Mouse (Mus musculus) hindbrain, embryonic 14.5 days (tissue): ENCODE results near the gene Olfr638. TPM values are rescaled to one million over a fixed set of nuclear protein-coding genes. Genes with fewer than 3 reads are reported as not detected.

Source experiments
- ATAC-seq: fragments of 200-750 bp; cut with Nextera tagmentation; 2 replicates; pipeline ENCODE4 v1.8.0; 2017; ENCODE audit warnings: moderate number of reproducible peaks, mild to moderate bottlenecking, moderate TSS enrichment, moderate library complexity; ENCODE audit not compliant: low FRiP score
- DNase-seq: peaks from one replicate; pipeline ENCODE4 v3.0.0-alpha.2; 2015; ENCODE audit warnings: low spot score
- H3K27ac ChIP-seq: fragments of 300-500 bp; sonication (generic); 2 replicates; pipeline ENCODE4 v1.5.1; 2014; ENCODE audit warnings: mild to moderate bottlenecking, moderate library complexity
- H3K27me3 ChIP-seq: fragments of 300-500 bp; sonication (generic); 2 replicates; pipeline ENCODE4 v1.6.1; 2014; ENCODE audit warnings: mild to moderate bottlenecking, low read length, mixed read lengths; ENCODE audit not compliant: control insufficient read depth, insufficient read depth
- H3K36me3 ChIP-seq: fragments of 300-500 bp; sonication (generic); replicated peaks from 2 replicates; pipeline ENCODE4 v1.6.1; 2014; ENCODE audit not compliant: control insufficient read depth, insufficient read depth
- H3K4me1 ChIP-seq: fragments of 300-500 bp; sonication (generic); replicated peaks from 2 replicates; pipeline ENCODE4 v1.6.1; 2014; ENCODE audit warnings: antibody characterized with exemption, low read length, mixed read lengths; ENCODE audit not compliant: control insufficient read depth, insufficient read depth
- H3K4me2 ChIP-seq: fragments of 300-500 bp; sonication (generic); replicated peaks from 2 replicates; pipeline ENCODE4 v1.6.1; 2014; ENCODE audit warnings: mild to moderate bottlenecking, moderate library complexity
- H3K4me3 ChIP-seq: fragments of 300-500 bp; sonication (generic); replicated peaks from 2 replicates; pipeline ENCODE4 v1.5.1; 2014; ENCODE audit warnings: mild to moderate bottlenecking, low read length
- H3K9ac ChIP-seq: fragments of 300-500 bp; sonication (generic); 2 replicates; pipeline ENCODE4 v1.6.1; 2014
- H3K9me3 ChIP-seq: fragments of 300-500 bp; sonication (generic); 2 replicates; pipeline ENCODE4 v1.6.1; 2016; ENCODE audit warnings: low read length; ENCODE audit not compliant: control insufficient read depth
- WGBS: fragments of 180-500 bp; shearing (Covaris S2); extraction: QIAGEN DNeasy Blood & Tissue Kit; methylation state at CpG from one replicate; pipeline ENCODE4 v1.1.7; 2014; 5-methylcytosine and 5-hydroxymethylcytosine counted together
- polyA plus RNA-seq: library from polyadenylated mRNA; unstranded; fragments of >200 nt; fragmentation: Nextera tagmentation; extraction: Ambion mirVana; gene quantifications from 2 replicates; pipeline ENCODE4 v1.2.1, GENCODE M21; 2014

Olfr638 gene
- polyA plus RNA-seq, 1 experiment from 2014 or later = not detected

- no peaks in the 10 kb centered on the region for H3K4me1 ChIP-seq
- H3K36me3 ChIP-seq = no peaks in the 10 kb centered on the region
- no peaks in the 10 kb centered on the region for H3K27me3 ChIP-seq
- WGBS = 83% methylated on average over 1 of the region's 1 CpGs
- no peaks in the 10 kb centered on the region for H3K9me3 ChIP-seq
- DNase-seq (no peak), ATAC-seq (no peak)
- H3K27ac ChIP-seq = no peak within 1 kb of the TSS
- no peak within 1 kb of the TSS for H3K4me2 ChIP-seq
- H3K9ac ChIP-seq = no peak within 1 kb of the TSS
- H3K4me3 ChIP-seq = no peak within 1 kb of the TSS
These were observed 36.6 kb downstream of the Olfr638 start, which contains the start of gene Olfr641 for GRCm38 (mm10) chr7:104035145-104035544. Gene Olfr641 (plus strand): TSS chr7:104035445.

GRCm38 (mm10) chr7:104050745-104051144, 52.2 kb downstream of the Olfr638 start:
- Histone ChIP-seq H3K27ac (no peak overlapping the region), H3K4me1 (no peaks in the 10 kb centered on the region), H3K9me3 (no peaks in the 10 kb centered on the region), H3K9ac (no peak overlapping the region), H3K4me3 (no peak overlapping the region), H3K36me3 (no peaks in the 10 kb centered on the region), H3K27me3 (no peaks in the 10 kb centered on the region), H3K4me2 (no peak overlapping the region)
- ATAC-seq (no peak), DNase-seq (no peak)
- WGBS = 92% methylated on average over 4 of the region's 4 CpGs

- ATAC-seq = no peak
- 71% methylated on average over 1 of the region's 1 CpGs for WGBS
These were observed 54.0 kb downstream of the Olfr638 start, which contains the start of gene Olfr642 for GRCm38 (mm10) chr7:104052566-104052965. Gene Olfr642 (minus strand): TSS chr7:104052666.

More at GRCm38 (mm10) chr7:104052566-104052965, 54.0 kb downstream of the Olfr638 start, which contains the start of gene Olfr642:
- no peaks in the 10 kb centered on the region for H3K27me3 ChIP-seq
- H3K4me3 ChIP-seq = no peak within 1 kb of the TSS
- no peak for DNase-seq
- H3K36me3 ChIP-seq = no peaks in the 10 kb centered on the region
- H3K27ac ChIP-seq = no peak within 1 kb of the TSS
- H3K9me3 ChIP-seq = no peaks in the 10 kb centered on the region
- no peaks in the 10 kb centered on the region for H3K4me1 ChIP-seq
- H3K9ac ChIP-seq = no peak within 1 kb of the TSS
- H3K4me2 ChIP-seq = no peak within 1 kb of the TSS

Other genes with a start within 250 kb of the Olfr638 start
- gene Olfr630, start 241.4 kb upstream of the Olfr638 start, polyA plus RNA-seq = not detected in 2 replicates
- not detected in 2 replicates for gene Olfr69, start 227.2 kb upstream of the Olfr638 start, polyA plus RNA-seq
- gene Olfr68, start 219.0 kb upstream of the Olfr638 start, polyA plus RNA-seq = not detected in 2 replicates
- gene Olfr67, start 206.9 kb upstream of the Olfr638 start, polyA plus RNA-seq = not detected in 2 replicates
- gene Hbb-bt, start 184.8 kb upstream of the Olfr638 start, polyA plus RNA-seq = 1,734 and 1,868 TPM in 2 replicates
- 4,248 and 5,201 TPM in 2 replicates for gene Hbb-bs, start 170.7 kb upstream of the Olfr638 start, polyA plus RNA-seq
- gene Hbb-bh2, start 158.2 kb upstream of the Olfr638 start, polyA plus RNA-seq = not detected in 2 replicates
- 2.1 and 3.6 TPM in 2 replicates for gene Hbb-bh1, start 155.6 kb upstream of the Olfr638 start, polyA plus RNA-seq
- 178 and 712 TPM in 2 replicates for gene Hbb-y, start 145.5 kb upstream of the Olfr638 start, polyA plus RNA-seq
- gene Olfr66, start 112.5 kb upstream of the Olfr638 start, polyA plus RNA-seq = not detected in 2 replicates
- not detected in 2 replicates for gene Olfr64, start 104.3 kb upstream of the Olfr638 start, polyA plus RNA-seq
- gene Olfr65, start 95.3 kb upstream of the Olfr638 start, polyA plus RNA-seq = not detected in 2 replicates
- not detected in 2 replicates for gene Olfr631, start 69.9 kb upstream of the Olfr638 start, polyA plus RNA-seq
- not detected in 2 replicates for gene Olfr632, start 64.4 kb upstream of the Olfr638 start, polyA plus RNA-seq
- gene Olfr633, start 54.3 kb upstream of the Olfr638 start, polyA plus RNA-seq = not detected in 2 replicates
- gene Olfr635, start 27.6 kb upstream of the Olfr638 start, polyA plus RNA-seq = not detected in 2 replicates
- gene Olfr639, start 18.6 kb downstream of the Olfr638 start, polyA plus RNA-seq = 0.03 TPM in 1 of 2 replicates, not detected in the other
- gene Olfr640, start 26.8 kb downstream of the Olfr638 start, polyA plus RNA-seq = not detected in 2 replicates
- not detected in 2 replicates for gene Olfr641, start 36.7 kb downstream of the Olfr638 start, polyA plus RNA-seq
- not detected in 2 replicates for gene Olfr642, start 53.9 kb downstream of the Olfr638 start, polyA plus RNA-seq
- gene 4930516K23Rik, start 62.7 kb downstream of the Olfr638 start, polyA plus RNA-seq = not detected in 2 replicates
- gene Olfr644, start 73.1 kb downstream of the Olfr638 start, polyA plus RNA-seq = not detected in 2 replicates
- gene Olfr645, start 86.7 kb downstream of the Olfr638 start, polyA plus RNA-seq = not detected in 2 replicates
- not detected in 2 replicates for gene Olfr646, start 106.1 kb downstream of the Olfr638 start, polyA plus RNA-seq
- not detected in 2 replicates for gene Ubqln5, start 131.1 kb downstream of the Olfr638 start, polyA plus RNA-seq
- not detected in 2 replicates for gene Olfr643, start 138.7 kb downstream of the Olfr638 start, polyA plus RNA-seq
- gene Ubqln3, start 144.5 kb downstream of the Olfr638 start, polyA plus RNA-seq = not detected in 2 replicates
- gene Ubqlnl, start 151.8 kb downstream of the Olfr638 start, polyA plus RNA-seq = not detected in 2 replicates
- not detected in 2 replicates for gene Olfm5, start 166.1 kb downstream of the Olfr638 start, polyA plus RNA-seq
- gene Olfr648, start 184.6 kb downstream of the Olfr638 start, polyA plus RNA-seq = 0.63 and 0.66 TPM in 2 replicates
- gene Olfr649, start 197.2 kb downstream of the Olfr638 start, polyA plus RNA-seq = not detected in 2 replicates
- gene Trim6, start 220.0 kb downstream of the Olfr638 start, polyA plus RNA-seq = 0.13 and 0.20 TPM in 2 replicates
- gene Trim34a, start 245.7 kb downstream of the Olfr638 start, polyA plus RNA-seq = 1.0 and 1.3 TPM in 2 replicates